Comparison of ENCODE assay signal across 8 mouse cellular contexts in the genomic region with DNA sequence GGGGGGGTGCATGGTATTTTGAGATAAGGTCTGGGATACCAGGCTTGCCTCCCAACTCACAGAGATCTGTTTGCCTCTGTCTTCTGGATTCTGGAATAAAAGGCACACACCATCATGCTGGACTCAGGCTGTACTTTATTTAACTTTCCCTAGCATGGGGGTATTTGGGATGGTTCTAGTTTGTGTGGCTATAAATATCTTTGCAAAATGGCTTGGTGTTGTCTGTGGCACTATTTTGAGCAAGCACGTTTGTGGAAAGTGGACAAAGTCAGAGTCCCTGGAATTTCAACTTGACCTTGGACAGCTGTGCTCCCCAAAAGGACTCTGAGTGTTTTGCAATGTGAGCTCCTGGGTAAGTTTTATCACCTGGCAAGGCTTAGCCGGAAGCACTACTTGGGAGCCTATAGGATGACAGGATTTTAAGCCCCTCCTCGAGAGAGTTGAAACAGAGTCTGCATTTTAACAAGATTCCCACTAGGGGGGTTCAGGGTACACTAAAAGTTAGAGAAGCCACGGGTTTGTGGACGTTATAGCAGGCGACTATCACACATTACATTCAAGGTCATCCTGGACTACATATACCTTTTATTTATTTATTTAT. TPM values are rescaled to one million over a fixed set of nuclear protein-coding genes. Genes with fewer than 3 reads are reported as not detected.
DNase-seq lines count a peak whose midpoint lies in the region; ATAC-seq and TF ChIP-seq lines count a peak whose summit lies in the region.

No protein-coding gene starts in this region.

- no peak for TF ChIP-seq POLR2A in lung, adult 2 months (IDR thresholded peaks at IDR 0.05; ENCODE audit: borderline replicate concordance, extremely low read depth, low read depth, low read length)
- TF ChIP-seq POLR2A in cerebellum, adult 2 months (IDR thresholded peaks at IDR 0.05; ENCODE audit: borderline replicate concordance, insufficient read depth, low read length) = no peak

- no peak overlapping the region for H3K4me2 ChIP-seq in lung, embryonic 14.5 days
- no peak overlapping the region for H3K4me2 ChIP-seq in intestine, embryonic 14.5 days (ENCODE audit: low read length)

- H3K9ac ChIP-seq in lung, embryonic 14.5 days = no peak overlapping the region
- no peak overlapping the region for H3K9ac ChIP-seq in intestine, embryonic 14.5 days (ENCODE audit: low read length)

- H3K4me3 ChIP-seq in lung, embryonic 14.5 days (ENCODE audit: low read depth, low read length) = no peak overlapping the region
- H3K4me3 ChIP-seq in lung, adult 2 months (replicated peaks; ENCODE audit: extremely low read depth, low read depth, low read length) = no peak overlapping the region
- no peak overlapping the region for H3K4me3 ChIP-seq in intestine, embryonic 14.5 days (ENCODE audit: low read depth, low read length)
- H3K4me3 ChIP-seq in cerebellum, adult 2 months (replicated peaks; ENCODE audit: insufficient read depth, low read depth, low read length) = no peak overlapping the region

- no peaks in the 10 kb centered on the region for H3K36me3 ChIP-seq in lung, embryonic 14.5 days (ENCODE audit: insufficient read depth)
- H3K36me3 ChIP-seq in intestine, embryonic 14.5 days (ENCODE audit: control insufficient read depth, insufficient read depth, low read length) = no peaks in the 10 kb centered on the region

- no peaks in the 10 kb centered on the region for H3K4me1 ChIP-seq in lung, embryonic 14.5 days (ENCODE audit: insufficient read depth)
- H3K4me1 ChIP-seq in lung, adult 2 months (ENCODE audit: control insufficient read depth, insufficient read depth, low read length) = peaks cover 3% of the 10 kb centered on the region; the same call in 1 of the 2 replicates
- H3K4me1 ChIP-seq in intestine, embryonic 14.5 days (replicated peaks; ENCODE audit: control insufficient read depth, insufficient read depth, low read length) = no peaks in the 10 kb centered on the region
- no peaks in the 10 kb centered on the region for H3K4me1 ChIP-seq in cerebellum, adult 2 months (ENCODE audit: control insufficient read depth, insufficient read depth, low read length)

- no peaks in the 10 kb centered on the region for H3K9me3 ChIP-seq in lung, embryonic 14.5 days (ENCODE audit: low read depth, low read length)
- H3K9me3 ChIP-seq in intestine, embryonic 14.5 days (ENCODE audit: control insufficient read depth, low read length) = no peaks in the 10 kb centered on the region

- no peak overlapping the region for H3K27ac ChIP-seq in lung, embryonic 14.5 days (ENCODE audit: low read depth)
- H3K27ac ChIP-seq in intestine, embryonic 14.5 days (ENCODE audit: low read depth) = no peak overlapping the region
- no peak overlapping the region for H3K27ac ChIP-seq in cerebellum, adult 2 months (ENCODE audit: insufficient read depth, low read length)

- H3K27me3 ChIP-seq in lung, embryonic 14.5 days (ENCODE audit: insufficient read depth, low read length) = no peaks in the 10 kb centered on the region
- H3K27me3 ChIP-seq in intestine, embryonic 14.5 days (replicated peaks; ENCODE audit: control insufficient read depth, insufficient read depth, low read length) = no peaks in the 10 kb centered on the region
- no peaks in the 10 kb centered on the region for H3K27me3 ChIP-seq in cerebellum, adult 2 months (ENCODE audit: control insufficient read depth, insufficient read depth, low read length)

- peak; percentile 52 for TF ChIP-seq CTCF in lung, embryonic 14.5 days (IDR thresholded peaks at IDR 0.05; ENCODE audit: low read depth)
- no peak for TF ChIP-seq CTCF in lung, adult 2 months (IDR thresholded peaks at IDR 0.05; ENCODE audit: insufficient read depth, low read length)
- no peak for TF ChIP-seq CTCF in cerebellum, adult 2 months (IDR thresholded peaks at IDR 0.05; ENCODE audit: borderline replicate concordance, insufficient read depth, low read depth, low read length)

- ATAC-seq in lung, embryonic 14.5 days (ENCODE audit: insufficient read depth) = peak; percentile 73; the same call in 1 of the 2 replicates
- peak; percentile 93 for ATAC-seq in common myeloid progenitor, adult 5-6 weeks (replicated peaks; ENCODE audit: low read depth, poor library complexity, severe bottlenecking)
- peak; percentile 42; the same call in 1 of the 2 replicates for ATAC-seq in intestine, embryonic 14.5 days (replicated peaks; ENCODE audit: low FRiP score, low TSS enrichment, low read depth)

- 5% methylated on average over 6 of the region's 6 CpGs for WGBS in lung, embryonic 14.5 days
- WGBS in lung, adult 2 months = 8% methylated on average over 6 of the region's 6 CpGs
- WGBS in intestine, embryonic 14.5 days = 13% methylated on average over 6 of the region's 6 CpGs
- 24% methylated on average over 6 of the region's 6 CpGs for WGBS in cerebellum, adult 2 months

- DNase-seq in lung, embryonic 14.5 days = peak; percentile 86
- DNase-seq in lung, adult 2 months = no peak
- no peak for DNase-seq in intestine, embryonic 14.5 days (ENCODE audit: low spot score)
- DNase-seq in naive thymus-derived CD4-positive, alpha-beta T cell, adult 2 months (ENCODE audit: low read depth) = peak; percentile 82
- DNase-seq in right cerebral cortex, postnatal 14 days = no peak
- no peak for DNase-seq in cerebellum, adult 9-11 months
- no peak for DNase-seq in cerebellum, adult 2 months

RNA-seq across cellular contexts. Expression of a gene that starts 0.7 kb away (rescaled TPM):
- polyA plus RNA-seq in lung, embryonic 14.5 days (2014; fragmentation: Nextera tagmentation; extraction: Ambion mirVana) = 8.2 and 10.0 TPM in 2 replicates
- 10.4 and 12.1 TPM in 2 replicates for polyA plus RNA-seq in lung, adult 2 months (2012; rRNA removed)
- 4.8 and 4.9 TPM in 2 replicates for total RNA-seq in common myeloid progenitor, adult 5-6 weeks (2017)
- 8.9 and 10.0 TPM in 2 replicates for polyA plus RNA-seq in intestine, embryonic 14.5 days (2014; fragmentation: Nextera tagmentation; extraction: Ambion mirVana)
- polyA plus RNA-seq in cerebellum, adult 2 months (2012; rRNA removed) = 21.8 and 25.3 TPM in 2 replicates

RNA-seq across cellular contexts. Expression of a gene that starts 20.7 kb away (rescaled TPM):
- polyA plus RNA-seq in lung, embryonic 14.5 days (2014; fragmentation: Nextera tagmentation; extraction: Ambion mirVana) = 0.72 TPM in 1 of 2 replicates, not detected in the other
- polyA plus RNA-seq in lung, adult 2 months (2012; rRNA removed) = 0.77 and 2.9 TPM in 2 replicates
- total RNA-seq in common myeloid progenitor, adult 5-6 weeks (2017) = not detected in 2 replicates
- 0.54 and 1.5 TPM in 2 replicates for polyA plus RNA-seq in intestine, embryonic 14.5 days (2014; fragmentation: Nextera tagmentation; extraction: Ambion mirVana)
- 0.23 and 0.73 TPM in 2 replicates for polyA plus RNA-seq in cerebellum, adult 2 months (2012; rRNA removed)

RNA-seq across cellular contexts. Expression of a gene that starts 52.6 kb away (rescaled TPM):
- 16.8 and 18.2 TPM in 2 replicates for polyA plus RNA-seq in lung, embryonic 14.5 days (2014; fragmentation: Nextera tagmentation; extraction: Ambion mirVana)
- 113 and 137 TPM in 2 replicates for polyA plus RNA-seq in lung, adult 2 months (2012; rRNA removed)
- total RNA-seq in common myeloid progenitor, adult 5-6 weeks (2017) = 10.6 and 13.0 TPM in 2 replicates
- polyA plus RNA-seq in intestine, embryonic 14.5 days (2014; fragmentation: Nextera tagmentation; extraction: Ambion mirVana) = 15.6 and 17.7 TPM in 2 replicates
- 20.7 and 21.4 TPM in 2 replicates for polyA plus RNA-seq in cerebellum, adult 2 months (2012; rRNA removed)

Comparison
In these comparisons a context has a peak if more than half of its experiments do, and no peak if none do; other contexts are left out.
1. DNase-seq: peak in lung, embryonic 14.5 days (single experiment) and naive thymus-derived CD4-positive, alpha-beta T cell, adult 2 months (single experiment); none in lung, adult 2 months (single experiment), intestine, embryonic 14.5 days (single experiment), right cerebral cortex, postnatal 14 days (single experiment), cerebellum, adult 9-11 months (single experiment) and cerebellum, adult 2 months (0 of 2).
2. ATAC-seq: peak in every context shown above with its lines; median percentile 93 in common myeloid progenitor, adult 5-6 weeks; 73 in lung, embryonic 14.5 days; 42 in intestine, embryonic 14.5 days.